Mouse (Mus musculus): Measurements from ENCODE around the gene Cblc. TPM values are rescaled to one million over a fixed set of nuclear protein-coding genes. Genes with fewer than 3 reads are reported as not detected.

The Cblc gene
- polyA plus RNA-seq, 1 experiment from 2014 or later: 0.59 TPM

- DNase-seq (ENCODE audit: low spot score) (no peak), ATAC-seq (ENCODE audit: low FRiP score) (no peak)
- no peak overlapping the region for H3K4me3 ChIP-seq (ENCODE audit: low read depth, low read length)
- WGBS: 91% methylated on average over 3 of the region's 3 CpGs
- no peak overlapping the region for H3K9ac ChIP-seq (ENCODE audit: low read depth, low read length)
- H3K9me3 ChIP-seq (ENCODE audit: control insufficient read depth, low read length): no peaks in the 10 kb centered on the region
- peaks cover 3% of the 10 kb centered on the region; the same call in 1 of the 2 replicates for H3K4me1 ChIP-seq (replicated peaks; ENCODE audit: control insufficient read depth, insufficient read depth, low read length)
- no peak overlapping the region for H3K27ac ChIP-seq (ENCODE audit: low read depth, low read length)
- peaks cover 2% of the 10 kb centered on the region; the same call in 1 of the 2 replicates for H3K36me3 ChIP-seq (ENCODE audit: control insufficient read depth, insufficient read depth, low read length)
- no peak overlapping the region for H3K4me2 ChIP-seq (replicated peaks; ENCODE audit: low read depth, low read length)
- no peaks in the 10 kb centered on the region for H3K27me3 ChIP-seq (ENCODE audit: control insufficient read depth, insufficient read depth, low read length)
These were observed 57.8 kb downstream of the Cblc start for GRCm38 (mm10) chr7:19738771-19739170.

GRCm38 (mm10) chr7:19736389-19737057 is 60.1 kb downstream of the Cblc start:
- Histone ChIP-seq H3K9ac (ENCODE audit: low read depth, low read length) (no peak overlapping the region), H3K27ac (ENCODE audit: low read depth, low read length) (no peak overlapping the region), H3K4me2 (replicated peaks; ENCODE audit: low read depth, low read length) (no peak overlapping the region), H3K4me3 (ENCODE audit: low read depth, low read length) (no peak overlapping the region), H3K9me3 (ENCODE audit: control insufficient read depth, low read length) (no peaks in the 10 kb centered on the region), H3K36me3 (ENCODE audit: control insufficient read depth, insufficient read depth, low read length) (peaks cover 5% of the 10 kb centered on the region; the same call in 1 of the 2 replicates), H3K27me3 (ENCODE audit: control insufficient read depth, insufficient read depth, low read length) (no peaks in the 10 kb centered on the region), H3K4me1 (replicated peaks; ENCODE audit: control insufficient read depth, insufficient read depth, low read length) (no peaks in the 10 kb centered on the region; the same call in 1 of the 2 replicates)
- no peak for ATAC-seq (ENCODE audit: low FRiP score)
- DNase-seq (ENCODE audit: low spot score): no peak
- WGBS: 95% methylated on average over 16 of the region's 16 CpGs

- no peak overlapping the region for H3K27ac ChIP-seq (ENCODE audit: low read depth, low read length)
- H3K36me3 ChIP-seq (ENCODE audit: control insufficient read depth, insufficient read depth, low read length): peaks cover 5% of the 10 kb centered on the region
- WGBS: 90% methylated on average over 10 of the region's 10 CpGs
- H3K4me2 ChIP-seq (replicated peaks; ENCODE audit: low read depth, low read length): no peak overlapping the region
- H3K27me3 ChIP-seq (ENCODE audit: control insufficient read depth, insufficient read depth, low read length): no peaks in the 10 kb centered on the region
- no peak overlapping the region for H3K4me3 ChIP-seq (ENCODE audit: low read depth, low read length)
- H3K9ac ChIP-seq (ENCODE audit: low read depth, low read length): no peak overlapping the region
- no peak for DNase-seq (ENCODE audit: low spot score)
- H3K4me1 ChIP-seq (replicated peaks; ENCODE audit: control insufficient read depth, insufficient read depth, low read length): no peaks in the 10 kb centered on the region
- ATAC-seq (ENCODE audit: low FRiP score): no peak
- no peaks in the 10 kb centered on the region for H3K9me3 ChIP-seq (ENCODE audit: control insufficient read depth, low read length)
These were observed 62.4 kb downstream of the Cblc start for GRCm38 (mm10) chr7:19734178-19734666.

Other genes with a start within 250 kb of the Cblc start
- gene Ppp1r37, start 233.7 kb downstream of the Cblc start, polyA plus RNA-seq (2014; fragmentation: Nextera tagmentation; extraction: Ambion mirVana): 4.2 and 5.8 TPM in 2 replicates
- 0.22 and 0.38 TPM in 2 replicates for gene Zfp296, start 219.5 kb downstream of the Cblc start, polyA plus RNA-seq (2014; fragmentation: Nextera tagmentation; extraction: Ambion mirVana)
- 161 and 173 TPM in 2 replicates for gene Gemin7, start 219.2 kb downstream of the Cblc start, polyA plus RNA-seq (2014; fragmentation: Nextera tagmentation; extraction: Ambion mirVana)
- gene Clasrp, start 192.3 kb downstream of the Cblc start, polyA plus RNA-seq (2014; fragmentation: Nextera tagmentation; extraction: Ambion mirVana): 49.8 and 50.5 TPM in 2 replicates
- 3.7 and 3.9 TPM in 2 replicates for gene Relb, start 167.4 kb downstream of the Cblc start, polyA plus RNA-seq (2014; fragmentation: Nextera tagmentation; extraction: Ambion mirVana)
- gene Clptm1, start 131.8 kb downstream of the Cblc start, polyA plus RNA-seq (2014; fragmentation: Nextera tagmentation; extraction: Ambion mirVana): 86.2 and 94.4 TPM in 2 replicates
- gene Apoc2, start 118.9 kb downstream of the Cblc start, polyA plus RNA-seq (2014; fragmentation: Nextera tagmentation; extraction: Ambion mirVana): 0.33 TPM in 1 of 2 replicates, not detected in the other
- gene Gm44805, start 115.4 kb downstream of the Cblc start, polyA plus RNA-seq (2014; fragmentation: Nextera tagmentation; extraction: Ambion mirVana): not detected in 2 replicates
- not detected in 2 replicates for gene Apoc4, start 115.3 kb downstream of the Cblc start, polyA plus RNA-seq (2014; fragmentation: Nextera tagmentation; extraction: Ambion mirVana)
- 3.0 and 3.4 TPM in 2 replicates for gene Apoc1, start 104.1 kb downstream of the Cblc start, polyA plus RNA-seq (2014; fragmentation: Nextera tagmentation; extraction: Ambion mirVana)
- gene Apoe, start 97.6 kb downstream of the Cblc start, polyA plus RNA-seq (2014; fragmentation: Nextera tagmentation; extraction: Ambion mirVana): 192 and 221 TPM in 2 replicates
- 113 and 129 TPM in 2 replicates for gene Tomm40, start 81.4 kb downstream of the Cblc start, polyA plus RNA-seq (2014; fragmentation: Nextera tagmentation; extraction: Ambion mirVana)
- 52.5 and 60.3 TPM in 2 replicates for gene Nectin2, start 46.3 kb downstream of the Cblc start, polyA plus RNA-seq (2014; fragmentation: Nextera tagmentation; extraction: Ambion mirVana)
- gene Bcam, start 25.8 kb downstream of the Cblc start, polyA plus RNA-seq (2014; fragmentation: Nextera tagmentation; extraction: Ambion mirVana): 20.6 and 22.1 TPM in 2 replicates
- gene Bcl3, start 26.0 kb upstream of the Cblc start, polyA plus RNA-seq (2014; fragmentation: Nextera tagmentation; extraction: Ambion mirVana): 0.26 and 0.33 TPM in 2 replicates
- gene Gm19345, start 55.2 kb upstream of the Cblc start, polyA plus RNA-seq (2014; fragmentation: Nextera tagmentation; extraction: Ambion mirVana): 0.17 TPM in 1 of 2 replicates, not detected in the other
- gene Ceacam16, start 64.5 kb upstream of the Cblc start, polyA plus RNA-seq (2014; fragmentation: Nextera tagmentation; extraction: Ambion mirVana): not detected in 2 replicates
- not detected in 2 replicates for gene Ceacam19, start 91.2 kb upstream of the Cblc start, polyA plus RNA-seq (2014; fragmentation: Nextera tagmentation; extraction: Ambion mirVana)
- gene Pvr, start 124.4 kb upstream of the Cblc start, polyA plus RNA-seq (2014; fragmentation: Nextera tagmentation; extraction: Ambion mirVana): 2.8 and 3.1 TPM in 2 replicates
- 0.15 TPM in 1 of 2 replicates, not detected in the other for gene Igsf23, start 153.9 kb upstream of the Cblc start, polyA plus RNA-seq (2014; fragmentation: Nextera tagmentation; extraction: Ambion mirVana)
- not detected in 2 replicates for gene Ceacam20, start 168.6 kb upstream of the Cblc start, polyA plus RNA-seq (2014; fragmentation: Nextera tagmentation; extraction: Ambion mirVana)
- gene Nlrp9b, start 194.7 kb upstream of the Cblc start, polyA plus RNA-seq (2014; fragmentation: Nextera tagmentation; extraction: Ambion mirVana): not detected in 2 replicates

All from hindbrain, embryonic 11.5 days (tissue).